Mouse (Mus musculus) lung, embryonic 15.5 days (tissue): ENCODE measurements around the gene Sh2d2a. TPM values are rescaled to one million over a fixed set of nuclear protein-coding genes. Genes with fewer than 3 reads are reported as not detected.
"Not testable (repeated sequence)": the region's sequence is repeated elsewhere in the genome, so short reads cannot be mapped to it uniquely, and the experiment has no call there.

Source experiments
- ATAC-seq: fragments of 200-750 bp; cut with Nextera tagmentation; 2 replicates; pipeline ENCODE4 v1.8.0; 2017; ENCODE audit warnings: moderate number of reproducible peaks, borderline replicate concordance; ENCODE audit not compliant: low FRiP score, low TSS enrichment; ENCODE audit errors: extremely low read depth
- H3K27ac ChIP-seq: fragments of 300-500 bp; sonication (generic); 2 replicates; pipeline ENCODE4 v1.5.1; 2015; ENCODE audit warnings: moderate library complexity, mild to moderate bottlenecking, inconsistent platforms
- H3K27me3 ChIP-seq: fragments of 300-500 bp; sonication (generic); 2 replicates; pipeline ENCODE4 v1.6.1; 2015; ENCODE audit warnings: inconsistent platforms
- H3K36me3 ChIP-seq: fragments of 300-500 bp; sonication (generic); 2 replicates; pipeline ENCODE4 v1.6.1; 2015; ENCODE audit warnings: inconsistent platforms
- H3K4me1 ChIP-seq: fragments of 300-500 bp; sonication (generic); 2 replicates; pipeline ENCODE4 v1.6.1; 2015; ENCODE audit warnings: inconsistent platforms
- H3K4me2 ChIP-seq: fragments of 300-500 bp; sonication (generic); 2 replicates; pipeline ENCODE4 v1.6.1; 2015; ENCODE audit warnings: inconsistent platforms, mild to moderate bottlenecking, moderate library complexity
- H3K4me3 ChIP-seq: fragments of 300-500 bp; sonication (generic); 2 replicates; pipeline ENCODE4 v1.5.1; 2015; ENCODE audit warnings: mild to moderate bottlenecking, inconsistent platforms
- H3K9ac ChIP-seq: fragments of 300-500 bp; sonication (generic); 2 replicates; pipeline ENCODE4 v1.6.1; 2015; ENCODE audit warnings: inconsistent platforms
- H3K9me3 ChIP-seq: fragments of 300-500 bp; sonication (generic); 2 replicates; pipeline ENCODE4 v1.6.1; 2016; ENCODE audit warnings: inconsistent platforms
- WGBS: fragments of 180-500 bp; shearing (Covaris S2); methylation state at CpG from one replicate; pipeline ENCODE4 v1.1.7; 2015; 5-methylcytosine and 5-hydroxymethylcytosine counted together
- polyA plus RNA-seq: library from polyadenylated mRNA; unstranded; fragments of >200 nt; fragmentation: Nextera tagmentation; extraction: Ambion mirVana; gene quantifications from 2 replicates; pipeline ENCODE4 v1.2.1, GENCODE M21; 2015

Sh2d2a gene
- polyA plus RNA-seq, 1 experiment from 2014 or later: 1.0 TPM

DNA sequence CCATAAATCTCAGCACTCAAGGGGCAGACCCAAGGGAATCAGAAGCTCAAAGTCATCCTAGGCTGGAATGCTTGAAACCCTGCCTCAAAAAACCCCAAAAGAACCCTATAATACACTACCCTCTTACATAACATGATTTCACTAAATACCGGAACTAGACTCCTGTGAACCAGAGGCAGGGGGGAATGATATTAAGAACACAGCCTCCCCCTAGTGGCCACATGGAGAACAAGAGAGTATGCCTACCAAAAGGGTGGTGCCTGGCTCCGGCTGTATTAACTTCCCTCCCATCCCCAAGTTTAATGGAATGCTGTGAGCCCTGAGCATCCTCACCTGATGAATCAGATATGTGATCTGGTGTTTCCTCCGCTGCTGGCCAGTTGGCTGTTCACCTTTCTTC, 13.3 kb downstream of the Sh2d2a start:
- no peaks in the 10 kb centered on the region for H3K27me3 ChIP-seq
- WGBS: 22% methylated on average over 3 of the region's 3 CpGs
- no peak overlapping the region for H3K9ac ChIP-seq
- H3K4me2 ChIP-seq: no peak overlapping the region
- H3K4me1 ChIP-seq: peaks cover 14% of the 10 kb centered on the region
- H3K27ac ChIP-seq: no peak overlapping the region
- no peaks in the 10 kb centered on the region for H3K9me3 ChIP-seq
- H3K36me3 ChIP-seq: peaks cover 73% of the 10 kb centered on the region
- no peak for ATAC-seq
- no peak overlapping the region for H3K4me3 ChIP-seq

DNA sequence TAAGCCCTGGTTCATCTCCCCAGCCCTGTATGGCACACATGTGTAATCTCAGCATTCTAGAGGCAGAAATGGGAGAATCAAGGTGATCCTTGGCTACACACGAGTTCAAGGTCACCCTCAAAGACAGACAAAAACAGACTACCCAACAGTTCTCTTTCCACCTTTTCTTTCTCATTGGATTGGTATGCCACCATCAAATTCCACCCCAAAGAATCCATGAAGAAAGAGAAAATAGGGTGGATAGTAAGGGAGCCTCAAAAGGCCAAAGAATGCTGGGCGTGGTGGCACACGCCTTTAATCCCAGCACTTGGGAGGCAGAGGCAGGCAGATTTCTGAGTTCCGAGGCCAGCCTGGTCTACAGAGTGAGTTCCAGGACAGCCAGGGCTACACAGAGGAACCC, 17.6 kb downstream of the Sh2d2a start:
- H3K9ac ChIP-seq, ATAC-seq, H3K4me3 ChIP-seq, H3K9me3 ChIP-seq, H3K27ac ChIP-seq, H3K4me1 ChIP-seq, H3K27me3 ChIP-seq, H3K4me2 ChIP-seq: not testable (repeated sequence)
- peaks cover 87% of the 10 kb centered on the region for H3K36me3 ChIP-seq
- WGBS: 91% methylated on average over 4 of the region's 4 CpGs

DNA sequence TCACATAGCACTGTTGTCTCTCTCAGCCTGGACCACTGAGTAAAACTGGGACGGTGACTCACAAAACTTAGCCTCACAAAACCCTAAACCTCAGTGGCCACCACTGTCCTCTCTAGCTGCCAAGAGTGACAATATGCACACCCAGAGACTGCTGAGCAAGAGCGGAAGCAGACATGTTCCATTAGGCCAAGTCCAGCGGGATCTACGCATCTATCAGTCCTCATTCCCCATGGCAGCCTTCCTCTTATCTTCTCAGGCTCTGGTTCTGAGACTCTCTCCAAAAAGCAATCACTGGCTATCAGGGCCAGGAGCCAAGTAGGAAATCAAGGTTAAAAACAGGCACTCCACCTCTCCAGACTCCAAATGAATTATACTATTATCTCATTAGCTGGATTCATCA, 31.2 kb downstream of the Sh2d2a start:
- no peaks in the 10 kb centered on the region for H3K9me3 ChIP-seq
- no peaks in the 10 kb centered on the region for H3K27me3 ChIP-seq
- H3K4me3 ChIP-seq: no peak overlapping the region
- no peak overlapping the region for H3K27ac ChIP-seq
- no peak for ATAC-seq
- H3K36me3 ChIP-seq: peaks cover 31% of the 10 kb centered on the region
- 81% methylated on average over 4 of the region's 4 CpGs for WGBS
- no peak overlapping the region for H3K9ac ChIP-seq
- H3K4me1 ChIP-seq: no peaks in the 10 kb centered on the region
- no peak overlapping the region for H3K4me2 ChIP-seq

DNA sequence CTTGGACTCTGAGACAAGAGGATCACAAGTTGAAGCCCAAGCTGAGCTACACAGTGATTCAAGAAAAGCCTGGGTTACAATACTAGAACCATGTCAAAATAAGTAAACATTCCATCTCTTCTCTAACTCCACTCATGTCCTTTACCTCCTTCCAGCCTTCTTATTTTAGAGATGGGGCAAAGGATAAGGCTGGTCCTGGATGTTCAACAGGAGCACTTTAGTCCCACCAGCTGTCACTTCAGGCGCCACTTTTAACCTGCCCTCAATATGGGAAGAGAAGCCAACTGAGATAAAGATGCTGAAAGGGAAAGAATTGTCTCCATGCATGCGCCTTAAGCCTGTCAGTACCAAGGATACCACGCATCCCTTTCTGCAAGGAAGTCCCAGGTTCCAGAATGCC, 37.7 kb downstream of the Sh2d2a start:
- H3K9me3 ChIP-seq: 0 out of 2 replicates have a peak, but pooled peaks cover 2% of the 10 kb centered on the region
- peaks cover 16% of the 10 kb centered on the region for H3K4me1 ChIP-seq
- no peaks in the 10 kb centered on the region for H3K27me3 ChIP-seq
- 0% methylated on average over 3 of the region's 3 CpGs for WGBS
- H3K27ac ChIP-seq: peak overlapping the region; percentile 81
- peak overlapping the region; percentile 96 for H3K9ac ChIP-seq
- H3K4me2 ChIP-seq: peak overlapping the region; percentile 87
- H3K4me3 ChIP-seq: peak overlapping the region; percentile 97
- ATAC-seq: no peak
- peaks cover 15% of the 10 kb centered on the region for H3K36me3 ChIP-seq

DNA sequence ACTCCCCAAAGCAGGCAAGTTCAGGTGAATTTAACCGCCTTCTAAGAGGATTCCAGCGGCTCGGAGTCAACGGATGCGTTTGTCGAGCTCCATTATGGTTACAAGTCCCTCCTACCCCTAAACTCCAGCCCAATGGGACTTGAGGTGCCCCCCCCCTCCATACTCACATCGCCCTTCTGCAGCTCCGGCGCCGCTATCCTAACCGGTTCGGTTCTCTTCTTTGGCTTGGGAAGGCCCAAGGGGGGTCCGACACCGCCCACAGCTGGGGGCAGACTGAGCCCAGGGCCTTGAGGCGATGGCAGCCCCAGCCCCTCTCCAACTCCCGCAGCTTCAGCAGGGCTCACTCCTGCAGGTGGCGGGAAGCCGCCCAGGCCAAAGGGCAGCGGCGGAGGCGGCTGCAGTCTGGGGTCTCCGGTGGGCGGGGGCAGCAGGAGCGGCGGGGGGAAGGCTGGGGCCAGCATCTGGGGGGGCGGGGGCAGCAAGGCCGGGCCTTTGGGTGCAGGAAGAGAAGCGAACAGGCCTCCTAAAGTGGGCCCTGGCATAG, 38.2 kb downstream of the Sh2d2a start:
- H3K27ac ChIP-seq: peak overlapping the region; percentile 81
- peak overlapping the region; percentile 97 for H3K4me3 ChIP-seq
- H3K27me3 ChIP-seq: no peaks in the 10 kb centered on the region
- H3K9me3 ChIP-seq: 0 out of 2 replicates have a peak, but pooled peaks cover 2% of the 10 kb centered on the region
- H3K36me3 ChIP-seq: peaks cover 14% of the 10 kb centered on the region
- peak overlapping the region; percentile 96 for H3K9ac ChIP-seq
- H3K4me2 ChIP-seq: peak overlapping the region; percentile 87
- under 1% methylated on average over 26 of the region's 28 CpGs for WGBS
- peaks cover 16% of the 10 kb centered on the region for H3K4me1 ChIP-seq
- peak; percentile 19; the same call in 1 of the 2 replicates for ATAC-seq

DNA sequence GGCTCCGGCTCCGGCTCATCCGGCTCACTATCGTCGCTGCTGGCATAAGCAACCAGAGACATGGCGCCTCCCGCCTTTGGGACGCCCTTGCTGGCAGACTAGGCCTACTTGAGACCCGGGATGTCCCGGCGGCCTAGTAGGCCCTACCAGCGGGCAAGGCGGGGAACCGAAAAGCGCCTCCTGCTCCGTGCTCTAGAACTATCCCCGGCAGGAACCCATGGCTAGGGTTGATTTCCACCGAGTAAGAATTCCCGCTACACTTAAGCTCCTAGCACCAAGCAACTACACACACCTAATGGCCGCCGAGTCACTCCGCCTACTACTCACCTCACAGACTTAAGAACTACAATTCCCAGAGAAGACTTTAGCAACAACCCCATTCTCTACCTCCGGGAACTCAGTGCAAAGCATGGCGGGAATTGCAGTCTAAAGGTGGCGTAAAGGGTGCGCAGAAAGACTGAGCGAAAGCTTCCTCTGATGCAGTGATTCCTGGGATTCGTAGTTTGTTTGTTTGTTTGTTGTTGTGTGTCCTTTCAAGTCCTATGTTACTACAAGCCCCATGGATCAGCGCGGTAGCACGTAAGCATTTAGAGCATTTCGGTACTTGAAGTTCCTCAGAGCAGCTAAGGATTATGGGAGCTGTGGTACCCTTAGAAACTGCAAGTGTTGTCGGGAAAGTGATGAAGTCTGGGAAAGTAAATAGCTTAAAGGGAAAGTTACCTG, 38.9 kb downstream of the Sh2d2a start, which contains the start of gene Prcc:
Gene Prcc (minus strand): TSS at position 328 of the 723 bp plus-strand sequence.
- Histone ChIP-seq H3K27me3 (no peaks in the 10 kb centered on the region), H3K27ac (peak within 1 kb of the TSS; percentile 81), H3K4me1 (peaks cover 16% of the 10 kb centered on the region), H3K4me3 (peak within 1 kb of the TSS; percentile 97), H3K36me3 (peaks cover 8% of the 10 kb centered on the region), H3K4me2 (peak within 1 kb of the TSS; percentile 87), H3K9ac (peak within 1 kb of the TSS; percentile 96), H3K9me3 (0 out of 2 replicates have a peak, but pooled peaks cover 2% of the 10 kb centered on the region)
- peak; percentile 97 for ATAC-seq
- under 1% methylated on average over 33 of the region's 33 CpGs for WGBS

DNA sequence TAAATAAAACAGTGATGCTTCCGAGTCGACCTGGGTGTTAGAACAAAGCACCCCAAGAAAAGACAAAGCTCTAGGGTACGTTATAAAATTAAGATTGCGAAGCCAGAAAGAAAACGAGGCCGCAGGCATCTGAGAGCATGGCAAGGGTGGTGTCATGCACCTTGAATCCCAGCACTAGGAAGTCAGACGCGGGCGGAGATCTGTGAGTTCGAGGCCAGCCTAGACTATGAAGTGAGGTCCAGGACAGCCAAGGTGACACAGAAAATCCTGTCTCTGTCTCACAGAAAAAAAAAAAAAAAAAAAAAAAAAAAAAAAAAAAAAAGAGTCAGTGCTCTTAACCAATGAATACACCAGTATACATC, 39.4 kb downstream of the Sh2d2a start:
- Histone ChIP-seq H3K9me3 (0 out of 2 replicates have a peak, but pooled peaks cover 2% of the 10 kb centered on the region), H3K4me1 (peaks cover 16% of the 10 kb centered on the region), H3K9ac (peak overlapping the region; percentile 39; the same call in 1 of the 2 replicates), H3K36me3 (0 out of 2 replicates have a peak, but pooled peaks cover 4% of the 10 kb centered on the region), H3K27ac (no peak overlapping the region), H3K27me3 (no peaks in the 10 kb centered on the region), H3K4me2 (peak overlapping the region; percentile 56), H3K4me3 (peak overlapping the region; percentile 97)
- 9% methylated on average over 10 of the region's 10 CpGs for WGBS
- ATAC-seq: peak; percentile 16

DNA sequence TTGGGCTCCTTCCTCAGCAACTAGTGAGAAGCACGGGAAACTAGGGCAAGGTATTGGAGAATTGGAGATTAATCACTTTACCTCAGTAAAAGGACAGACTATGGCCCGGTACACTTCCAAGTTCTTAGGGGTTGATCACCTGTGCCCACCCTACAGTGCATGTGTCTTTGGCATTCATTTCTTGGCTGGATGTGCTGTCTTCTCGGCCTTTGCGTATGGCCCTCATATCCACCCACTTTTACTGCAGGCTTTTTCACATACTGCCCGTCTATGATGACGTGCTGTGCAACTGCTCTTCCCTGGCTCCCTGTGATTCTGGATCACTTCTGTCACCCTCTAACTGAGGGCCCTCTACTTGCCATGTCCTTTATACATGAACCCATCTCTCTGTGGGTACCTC, 39.9 kb downstream of the Sh2d2a start:
- Histone ChIP-seq H3K27me3 (no peaks in the 10 kb centered on the region), H3K4me2 (peak overlapping the region; percentile 56), H3K4me1 (peaks cover 16% of the 10 kb centered on the region), H3K36me3 (0 out of 2 replicates have a peak, but pooled peaks cover under 1% of the 10 kb centered on the region), H3K9ac (no peak overlapping the region), H3K9me3 (0 out of 2 replicates have a peak, but pooled peaks cover 2% of the 10 kb centered on the region), H3K27ac (no peak overlapping the region), H3K4me3 (peak overlapping the region; percentile 97; the same call in 1 of the 2 replicates)
- WGBS: 81% methylated on average over 6 of the region's 6 CpGs
- ATAC-seq: no peak

DNA sequence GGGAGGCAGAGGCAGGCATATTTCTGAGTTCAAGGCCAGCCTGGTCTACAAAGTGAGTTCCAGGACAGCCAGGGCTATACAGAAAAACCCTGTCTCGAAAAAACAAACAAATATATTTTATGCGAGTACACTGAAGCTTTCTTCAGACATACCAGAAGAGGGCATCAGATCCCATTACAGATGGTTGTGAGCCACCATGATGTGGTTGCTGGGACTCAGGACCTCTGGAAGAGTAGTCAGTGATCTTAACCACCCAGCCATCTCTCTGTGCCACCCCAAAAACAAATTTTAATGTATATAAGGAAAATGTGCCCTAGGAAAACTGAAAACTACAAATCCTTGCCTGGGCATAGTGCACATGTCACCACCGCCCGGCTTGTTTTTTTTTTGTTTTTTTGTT, 40.8 kb downstream of the Sh2d2a start:
- H3K4me3 ChIP-seq, H3K36me3 ChIP-seq, H3K9me3 ChIP-seq, H3K4me2 ChIP-seq, H3K27ac ChIP-seq, H3K9ac ChIP-seq, H3K27me3 ChIP-seq, ATAC-seq: not testable (repeated sequence)
- WGBS: 81% methylated on average over 4 of the region's 4 CpGs
- H3K4me1 ChIP-seq: peaks cover 16% of the 10 kb centered on the region

DNA sequence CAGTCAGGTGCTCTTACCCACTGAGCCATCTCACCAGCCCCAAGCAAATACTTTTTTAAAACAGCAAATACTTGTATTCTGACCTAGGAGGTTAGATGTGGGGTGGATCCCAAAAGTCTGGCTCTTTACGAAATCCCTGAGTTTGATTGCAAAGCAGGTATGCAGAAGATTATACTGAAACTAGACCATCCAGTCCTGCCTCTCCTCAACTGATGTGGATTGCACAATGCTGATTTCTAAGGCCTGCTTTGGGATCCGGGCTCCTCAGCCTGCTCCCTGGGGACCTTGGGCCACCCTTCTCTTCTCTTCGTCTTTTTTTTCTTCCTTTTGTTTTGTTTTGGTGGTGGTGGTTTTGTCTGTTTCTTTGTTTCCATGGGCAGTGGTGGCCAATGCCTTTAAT, 44.9 kb downstream of the Sh2d2a start:
- no peaks in the 10 kb centered on the region for H3K4me1 ChIP-seq
- H3K4me2 ChIP-seq: no peak overlapping the region
- H3K9ac ChIP-seq: no peak overlapping the region
- H3K27me3 ChIP-seq: no peaks in the 10 kb centered on the region
- H3K27ac ChIP-seq: no peak overlapping the region
- 60% methylated on average over 3 of the region's 3 CpGs for WGBS
- no peak overlapping the region for H3K4me3 ChIP-seq
- 0 out of 2 replicates have a peak, but pooled peaks cover 2% of the 10 kb centered on the region for H3K9me3 ChIP-seq
- no peak for ATAC-seq
- no peaks in the 10 kb centered on the region for H3K36me3 ChIP-seq

DNA sequence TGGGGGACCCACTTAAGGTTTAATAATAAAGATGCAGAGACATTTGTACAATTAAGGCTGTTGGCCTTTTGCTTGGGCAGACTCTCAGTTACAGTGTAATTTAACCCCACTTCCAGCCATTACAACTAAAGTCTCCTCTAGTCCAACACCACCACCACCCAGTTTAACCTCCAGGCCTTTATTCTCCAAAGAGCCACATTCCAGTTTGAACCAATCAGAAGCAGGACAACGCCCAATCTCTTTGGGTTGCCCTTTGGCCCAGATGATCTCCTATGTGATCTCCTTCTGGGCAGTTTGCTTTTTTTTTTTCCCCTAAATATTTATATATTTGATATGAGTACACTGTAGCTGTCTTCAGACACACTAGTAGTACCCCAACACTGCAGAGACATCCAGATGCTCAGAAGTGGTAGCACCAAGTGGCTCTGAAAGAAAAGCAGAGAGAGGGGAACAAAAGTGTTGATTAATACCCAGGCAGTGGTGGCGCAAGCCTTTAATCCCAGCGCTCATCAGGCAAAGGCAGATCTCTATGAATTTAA, 46.9 kb downstream of the Sh2d2a start:
- H3K9me3 ChIP-seq: no peaks in the 10 kb centered on the region
- no peak for ATAC-seq
- H3K36me3 ChIP-seq: no peaks in the 10 kb centered on the region
- no peak overlapping the region for H3K4me3 ChIP-seq
- H3K4me1 ChIP-seq: no peaks in the 10 kb centered on the region
- H3K27me3 ChIP-seq: no peaks in the 10 kb centered on the region
- H3K9ac ChIP-seq: no peak overlapping the region
- H3K4me2 ChIP-seq: no peak overlapping the region
- WGBS: 70% methylated on average over 3 of the region's 3 CpGs
- no peak overlapping the region for H3K27ac ChIP-seq

DNA sequence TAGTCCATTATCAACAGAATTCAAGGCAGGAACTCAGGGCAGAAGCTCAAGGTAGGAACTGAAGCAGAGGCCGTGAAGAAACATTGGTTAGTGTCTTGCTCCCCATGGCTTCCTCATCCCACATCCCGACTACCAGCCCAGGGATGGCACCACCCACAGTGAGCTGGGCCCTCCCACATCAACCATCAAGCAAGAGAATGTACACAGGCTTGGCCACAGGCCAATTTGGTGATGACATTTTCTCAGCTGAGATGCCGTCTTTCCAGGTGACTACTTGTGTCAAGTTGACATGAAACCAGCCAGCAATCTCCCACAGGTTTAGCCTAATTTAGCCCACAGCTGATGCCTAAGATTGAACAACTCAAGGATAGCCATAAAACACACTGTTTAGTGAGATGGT, 52.7 kb downstream of the Sh2d2a start:
- ATAC-seq: no peak
- Histone ChIP-seq H3K4me3 (no peak overlapping the region), H3K4me1 (no peaks in the 10 kb centered on the region), H3K36me3 (no peaks in the 10 kb centered on the region), H3K4me2 (no peak overlapping the region), H3K9ac (no peak overlapping the region), H3K9me3 (no peaks in the 10 kb centered on the region), H3K27ac (no peak overlapping the region), H3K27me3 (no peaks in the 10 kb centered on the region)
- WGBS: 47% methylated on average over 3 of the region's 3 CpGs
